Mouse (Mus musculus): Measurements from ENCODE around the gene AA986860. TPM values are rescaled to one million over a fixed set of nuclear protein-coding genes. Genes with fewer than 3 reads are reported as not detected.
A peak's percentile ranks its signal among the peaks of the same experiment; 100 is the strongest.

AA986860 gene
- polyA plus RNA-seq, 1 experiment from 2014 or later = 28.7 TPM

- WGBS = 59% methylated on average over 3 of the region's 3 CpGs
- no peak for ATAC-seq (ENCODE audit: insufficient number of reproducible peaks, insufficient read depth, low FRiP score, low read depth)
- no peak overlapping the region for H3K27ac ChIP-seq (ENCODE audit: low read length)
- H3K36me3 ChIP-seq (ENCODE audit: control insufficient read depth, insufficient read depth, low read length) = no peaks in the 10 kb centered on the region
- no peaks in the 10 kb centered on the region for H3K27me3 ChIP-seq (ENCODE audit: control insufficient read depth, insufficient read depth, low read length)
- no peak overlapping the region for H3K4me3 ChIP-seq (ENCODE audit: low read depth, low read length)
- 0 out of 2 replicates have a peak, but pooled peaks cover 17% of the 10 kb centered on the region for H3K4me1 ChIP-seq (ENCODE audit: control insufficient read depth, insufficient read depth, low read length)
- H3K9me3 ChIP-seq (ENCODE audit: control insufficient read depth, low read depth, low read length) = no peaks in the 10 kb centered on the region
- no peak overlapping the region for H3K4me2 ChIP-seq (replicated peaks; ENCODE audit: low read depth, low read length)
- no peak overlapping the region for H3K9ac ChIP-seq (replicated peaks; ENCODE audit: low read depth, low read length)
These were observed 7.9 kb downstream of the AA986860 start for GRCm38 (mm10) chr1:130739636-130740035.

- Histone ChIP-seq H3K27ac (ENCODE audit: low read length) (no peak overlapping the region), H3K27me3 (ENCODE audit: control insufficient read depth, insufficient read depth, low read length) (no peaks in the 10 kb centered on the region), H3K4me3 (ENCODE audit: low read depth, low read length) (no peak overlapping the region), H3K9ac (replicated peaks; ENCODE audit: low read depth, low read length) (no peak overlapping the region), H3K4me1 (ENCODE audit: control insufficient read depth, insufficient read depth, low read length) (0 out of 2 replicates have a peak, but pooled peaks cover 11% of the 10 kb centered on the region), H3K9me3 (ENCODE audit: control insufficient read depth, low read depth, low read length) (no peaks in the 10 kb centered on the region), H3K4me2 (replicated peaks; ENCODE audit: low read depth, low read length) (no peak overlapping the region), H3K36me3 (ENCODE audit: control insufficient read depth, insufficient read depth, low read length) (no peaks in the 10 kb centered on the region)
- 70% methylated on average over 4 of the region's 4 CpGs for WGBS
- no peak for ATAC-seq (ENCODE audit: insufficient number of reproducible peaks, insufficient read depth, low FRiP score, low read depth)
These were observed 8.5 kb downstream of the AA986860 start for GRCm38 (mm10) chr1:130740227-130740648.

GRCm38 (mm10) chr1:130740781-130741720, 9.3 kb downstream of the AA986860 start:
- Histone ChIP-seq H3K27me3 (ENCODE audit: control insufficient read depth, insufficient read depth, low read length) (no peaks in the 10 kb centered on the region), H3K36me3 (ENCODE audit: control insufficient read depth, insufficient read depth, low read length) (no peaks in the 10 kb centered on the region), H3K9ac (replicated peaks; ENCODE audit: low read depth, low read length) (no peak overlapping the region), H3K4me1 (ENCODE audit: control insufficient read depth, insufficient read depth, low read length) (0 out of 2 replicates have a peak, but pooled peaks cover 11% of the 10 kb centered on the region), H3K4me3 (ENCODE audit: low read depth, low read length) (no peak overlapping the region), H3K4me2 (replicated peaks; ENCODE audit: low read depth, low read length) (no peak overlapping the region), H3K27ac (ENCODE audit: low read length) (no peak overlapping the region; the same call in 1 of the 2 replicates), H3K9me3 (ENCODE audit: control insufficient read depth, low read depth, low read length) (no peaks in the 10 kb centered on the region)
- 57% methylated on average over 15 of the region's 15 CpGs for WGBS
- peak; percentile 83; the same call in 1 of the 2 replicates for ATAC-seq (ENCODE audit: insufficient number of reproducible peaks, insufficient read depth, low FRiP score, low read depth)

- H3K9me3 ChIP-seq (ENCODE audit: control insufficient read depth, low read depth, low read length) = no peaks in the 10 kb centered on the region
- H3K36me3 ChIP-seq (ENCODE audit: control insufficient read depth, insufficient read depth, low read length) = no peaks in the 10 kb centered on the region
- 88% methylated on average over 7 of the region's 7 CpGs for WGBS
- no peak overlapping the region for H3K4me2 ChIP-seq (replicated peaks; ENCODE audit: low read depth, low read length)
- 0 out of 2 replicates have a peak, but pooled peaks cover 11% of the 10 kb centered on the region for H3K4me1 ChIP-seq (ENCODE audit: control insufficient read depth, insufficient read depth, low read length)
- no peak overlapping the region for H3K9ac ChIP-seq (replicated peaks; ENCODE audit: low read depth, low read length)
- H3K27me3 ChIP-seq (ENCODE audit: control insufficient read depth, insufficient read depth, low read length) = no peaks in the 10 kb centered on the region
- H3K27ac ChIP-seq (ENCODE audit: low read length) = no peak overlapping the region
- H3K4me3 ChIP-seq (ENCODE audit: low read depth, low read length) = no peak overlapping the region
- ATAC-seq (ENCODE audit: insufficient number of reproducible peaks, insufficient read depth, low FRiP score, low read depth) = no peak
These were observed 10.4 kb downstream of the AA986860 start for GRCm38 (mm10) chr1:130742201-130742600.

- H3K27me3 ChIP-seq (ENCODE audit: control insufficient read depth, insufficient read depth, low read length) = no peaks in the 10 kb centered on the region
- H3K4me2 ChIP-seq (replicated peaks; ENCODE audit: low read depth, low read length) = no peak overlapping the region
- no peak overlapping the region for H3K4me3 ChIP-seq (ENCODE audit: low read depth, low read length)
- no peak overlapping the region for H3K27ac ChIP-seq (ENCODE audit: low read length)
- H3K4me1 ChIP-seq (ENCODE audit: control insufficient read depth, insufficient read depth, low read length) = 0 out of 2 replicates have a peak, but pooled peaks cover 11% of the 10 kb centered on the region
- no peak for ATAC-seq (ENCODE audit: insufficient number of reproducible peaks, insufficient read depth, low FRiP score, low read depth)
- H3K9ac ChIP-seq (replicated peaks; ENCODE audit: low read depth, low read length) = no peak overlapping the region
- no peaks in the 10 kb centered on the region for H3K9me3 ChIP-seq (ENCODE audit: control insufficient read depth, low read depth, low read length)
- no peaks in the 10 kb centered on the region for H3K36me3 ChIP-seq (ENCODE audit: control insufficient read depth, insufficient read depth, low read length)
- WGBS = 94% methylated on average over 1 of the region's 1 CpGs
These were observed 12.0 kb downstream of the AA986860 start for GRCm38 (mm10) chr1:130743775-130744174.

GRCm38 (mm10) chr1:130744217-130744616, 12.4 kb downstream of the AA986860 start:
- WGBS = 64% methylated on average over 2 of the region's 2 CpGs
- Histone ChIP-seq H3K4me3 (ENCODE audit: low read depth, low read length) (no peak overlapping the region), H3K27me3 (ENCODE audit: control insufficient read depth, insufficient read depth, low read length) (no peaks in the 10 kb centered on the region), H3K9me3 (ENCODE audit: control insufficient read depth, low read depth, low read length) (no peaks in the 10 kb centered on the region), H3K4me1 (ENCODE audit: control insufficient read depth, insufficient read depth, low read length) (0 out of 2 replicates have a peak, but pooled peaks cover 11% of the 10 kb centered on the region), H3K9ac (replicated peaks; ENCODE audit: low read depth, low read length) (no peak overlapping the region), H3K4me2 (replicated peaks; ENCODE audit: low read depth, low read length) (no peak overlapping the region), H3K27ac (ENCODE audit: low read length) (no peak overlapping the region), H3K36me3 (ENCODE audit: control insufficient read depth, insufficient read depth, low read length) (no peaks in the 10 kb centered on the region)
- ATAC-seq (ENCODE audit: insufficient number of reproducible peaks, insufficient read depth, low FRiP score, low read depth) = no peak

GRCm38 (mm10) chr1:130744961-130745360, 13.2 kb downstream of the AA986860 start:
- 88% methylated on average over 5 of the region's 5 CpGs for WGBS
- no peak overlapping the region for H3K4me3 ChIP-seq (ENCODE audit: low read depth, low read length)
- H3K27ac ChIP-seq (ENCODE audit: low read length) = no peak overlapping the region
- H3K27me3 ChIP-seq (ENCODE audit: control insufficient read depth, insufficient read depth, low read length) = no peaks in the 10 kb centered on the region
- no peaks in the 10 kb centered on the region for H3K9me3 ChIP-seq (ENCODE audit: control insufficient read depth, low read depth, low read length)
- ATAC-seq (ENCODE audit: insufficient number of reproducible peaks, insufficient read depth, low FRiP score, low read depth) = no peak
- H3K9ac ChIP-seq (replicated peaks; ENCODE audit: low read depth, low read length) = no peak overlapping the region
- H3K36me3 ChIP-seq (ENCODE audit: control insufficient read depth, insufficient read depth, low read length) = no peaks in the 10 kb centered on the region
- H3K4me1 ChIP-seq (ENCODE audit: control insufficient read depth, insufficient read depth, low read length) = 0 out of 2 replicates have a peak, but pooled peaks cover 10% of the 10 kb centered on the region
- no peak overlapping the region for H3K4me2 ChIP-seq (replicated peaks; ENCODE audit: low read depth, low read length)

GRCm38 (mm10) chr1:130745591-130745990, 13.8 kb downstream of the AA986860 start:
- Histone ChIP-seq H3K36me3 (ENCODE audit: control insufficient read depth, insufficient read depth, low read length) (no peaks in the 10 kb centered on the region), H3K27ac (ENCODE audit: low read length) (no peak overlapping the region)

More at GRCm38 (mm10) chr1:130745591-130745990, 13.8 kb downstream of the AA986860 start:
- 0 out of 2 replicates have a peak, but pooled peaks cover 6% of the 10 kb centered on the region for H3K4me1 ChIP-seq (ENCODE audit: control insufficient read depth, insufficient read depth, low read length)
- no peak overlapping the region for H3K4me3 ChIP-seq (ENCODE audit: low read depth, low read length)
- H3K9ac ChIP-seq (replicated peaks; ENCODE audit: low read depth, low read length) = no peak overlapping the region
- ATAC-seq (ENCODE audit: insufficient number of reproducible peaks, insufficient read depth, low FRiP score, low read depth) = no peak
- 85% methylated on average over 3 of the region's 3 CpGs for WGBS
- H3K4me2 ChIP-seq (replicated peaks; ENCODE audit: low read depth, low read length) = no peak overlapping the region
- no peaks in the 10 kb centered on the region for H3K9me3 ChIP-seq (ENCODE audit: control insufficient read depth, low read depth, low read length)
- no peaks in the 10 kb centered on the region for H3K27me3 ChIP-seq (ENCODE audit: control insufficient read depth, insufficient read depth, low read length)
